Mouse (Mus musculus) forebrain, embryonic 10.5 days (tissue): ENCODE results near the gene Gm14226. TPM values are rescaled to one million over a fixed set of nuclear protein-coding genes. Genes with fewer than 3 reads are reported as not detected.
A peak's percentile ranks its signal among the peaks of the same experiment; 100 is the strongest.
"Not testable (repeated sequence)": the region's sequence is repeated elsewhere in the genome, so short reads cannot be mapped to it uniquely, and the experiment has no call there.

Source experiments
- DNase-seq: peaks from one replicate; pipeline ENCODE4 v3.0.0-alpha.2; 2017; ENCODE audit warnings: low spot score; ENCODE audit errors: extremely low spot score
- H3K27ac ChIP-seq: fragments of 300-500 bp; sonication (generic); 2 replicates; pipeline ENCODE4 v1.5.1; 2016; ENCODE audit warnings: mild to moderate bottlenecking
- H3K27me3 ChIP-seq: fragments of 300-500 bp; sonication (generic); 2 replicates; pipeline ENCODE4 v1.6.1; 2016; ENCODE audit warnings: mild to moderate bottlenecking; ENCODE audit not compliant: poor library complexity, severe bottlenecking
- H3K36me3 ChIP-seq: fragments of 300-500 bp; sonication (generic); replicated peaks from 2 replicates; pipeline ENCODE4 v1.6.1; 2016; ENCODE audit warnings: mild to moderate bottlenecking, moderate library complexity
- H3K4me1 ChIP-seq: fragments of 300-500 bp; sonication (generic); 2 replicates; pipeline ENCODE4 v1.6.1; 2016
- H3K4me3 ChIP-seq: fragments of 300-500 bp; sonication (generic); 2 replicates; pipeline ENCODE4 v1.5.1; 2016; ENCODE audit warnings: mild to moderate bottlenecking, moderate library complexity
- H3K9me3 ChIP-seq: fragments of 300-500 bp; sonication (generic); 2 replicates; pipeline ENCODE4 v1.6.1; 2016; ENCODE audit warnings: mild to moderate bottlenecking, moderate library complexity
- WGBS: fragments of 180-500 bp; shearing (Covaris S2); methylation state at CpG from one replicate; pipeline ENCODE4 v1.1.7; 2016; 5-methylcytosine and 5-hydroxymethylcytosine counted together
- polyA plus RNA-seq: library from polyadenylated mRNA; unstranded; fragments of >200 nt; fragmentation: Nextera tagmentation; extraction: Ambion mirVana; gene quantifications from 2 replicates; pipeline ENCODE4 v1.2.1, GENCODE M21; 2016

Gm14226 gene
- polyA plus RNA-seq, 1 experiment from 2014 or later, result 0.06 TPM

DNA sequence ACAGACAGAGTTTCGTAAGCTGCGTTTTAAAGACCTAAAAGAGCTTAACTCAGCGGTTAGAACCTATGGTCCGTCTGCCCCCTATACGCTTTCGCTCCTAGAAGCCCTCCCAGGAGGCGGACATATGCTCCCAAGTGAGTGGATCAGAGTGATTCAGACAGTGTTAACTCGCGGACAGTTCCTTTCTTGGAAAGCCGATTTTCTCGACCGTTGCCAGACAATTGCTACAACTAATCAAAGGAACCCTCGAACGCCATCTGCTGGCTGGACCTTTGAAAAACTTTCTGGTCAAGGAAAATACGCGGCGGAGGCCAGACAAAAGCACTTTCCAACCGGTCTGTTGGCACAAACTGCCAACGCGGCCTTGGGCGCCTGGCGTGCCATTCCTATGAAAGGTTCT lies 1.6 kb downstream of the Gm14226 start:
- Histone ChIP-seq H3K27ac (peak overlapping the region; percentile 91), H3K27me3 (peaks cover 48% of the 10 kb centered on the region), H3K9me3 (no peaks in the 10 kb centered on the region), H3K4me3 (peak overlapping the region; percentile 59), H3K4me1 (peaks cover 21% of the 10 kb centered on the region), H3K36me3 (no peaks in the 10 kb centered on the region)
- WGBS, result 0% methylated on average over 22 of the region's 22 CpGs
- peak; percentile 92 for DNase-seq

- H3K27ac ChIP-seq, result peak overlapping the region; percentile 91
- WGBS, result 13% methylated on average over 20 of the region's 20 CpGs
- not testable (repeated sequence) for H3K9me3 ChIP-seq, DNase-seq, H3K36me3 ChIP-seq
- peaks cover 21% of the 10 kb centered on the region for H3K4me1 ChIP-seq
- H3K4me3 ChIP-seq, result peak overlapping the region; percentile 59; the same call in 1 of the 2 replicates
- peaks cover 46% of the 10 kb centered on the region for H3K27me3 ChIP-seq
These were observed 2.3 kb downstream of the Gm14226 start for GRCm38 (mm10) chr2:155020247-155020826.

DNA sequence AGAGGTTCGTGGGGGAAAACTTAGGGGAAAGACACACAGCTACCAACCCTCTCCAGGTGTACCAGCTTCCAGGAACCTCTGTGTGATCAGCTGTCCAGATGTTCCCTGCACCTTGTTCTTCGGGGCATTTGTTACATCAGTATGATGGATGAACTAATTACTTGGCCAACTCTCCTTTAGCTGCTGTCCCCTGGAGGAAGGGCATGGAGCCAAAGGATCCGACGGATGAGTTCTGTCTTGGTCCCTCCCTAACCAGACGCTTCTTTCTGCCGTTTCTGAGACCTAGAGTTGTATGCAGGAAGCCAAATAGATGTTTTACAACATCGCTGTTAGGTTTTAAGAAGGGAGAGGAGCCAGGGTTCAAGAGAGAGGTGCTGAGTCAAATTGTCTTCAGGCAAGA lies 12.8 kb downstream of the Gm14226 start:
- no peak for DNase-seq
- no peak overlapping the region for H3K27ac ChIP-seq
- 88% methylated on average over 7 of the region's 7 CpGs for WGBS

DNA sequence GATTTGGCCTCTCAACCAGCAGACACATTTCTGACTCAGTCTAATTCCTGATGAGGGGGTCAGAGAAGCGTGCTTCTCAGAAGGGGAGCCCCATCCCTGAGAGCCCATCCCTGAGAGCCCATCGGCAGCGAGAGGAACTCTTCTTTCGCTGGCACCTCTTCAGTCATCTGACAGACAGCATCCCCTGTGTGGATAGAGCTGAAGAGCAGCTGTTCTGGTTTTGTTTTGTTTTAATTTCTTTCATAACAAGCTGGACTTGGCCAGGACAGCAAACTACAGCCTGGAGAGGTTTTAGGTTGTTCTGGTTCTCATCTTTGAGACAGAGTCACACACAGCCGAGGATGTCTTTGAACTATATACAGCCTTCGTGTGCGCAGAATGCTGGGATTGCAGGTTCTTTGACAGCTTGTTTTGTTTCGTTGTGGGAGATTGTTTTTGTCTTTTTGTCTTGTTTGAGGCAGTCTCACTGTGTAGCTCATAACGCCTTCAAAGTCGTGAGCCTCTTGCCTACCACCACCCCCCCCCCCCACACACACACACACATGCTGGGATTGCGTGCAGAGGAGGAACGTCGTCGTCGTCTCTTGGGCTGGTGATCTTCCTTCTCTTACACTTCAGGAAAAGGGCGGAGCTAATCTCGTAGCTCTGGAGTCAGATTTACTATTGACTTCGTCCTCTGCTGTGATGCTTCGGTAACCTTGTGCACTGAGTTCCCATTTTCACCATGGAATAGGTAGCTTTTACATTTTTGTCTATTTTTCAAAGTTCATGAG lies 15.1 kb downstream of the Gm14226 start:
- 55% methylated on average over 19 of the region's 19 CpGs for WGBS
- no peaks in the 10 kb centered on the region for H3K9me3 ChIP-seq
- DNase-seq, result no peak
- no peaks in the 10 kb centered on the region for H3K27me3 ChIP-seq
- H3K36me3 ChIP-seq, result no peaks in the 10 kb centered on the region
- H3K27ac ChIP-seq, result no peak overlapping the region
- H3K4me1 ChIP-seq, result peaks cover 13% of the 10 kb centered on the region
- H3K4me3 ChIP-seq, result no peak overlapping the region

More for the DNA sequence above, 12.8 kb downstream of the Gm14226 start:
- no peaks in the 10 kb centered on the region for H3K9me3 ChIP-seq
- H3K36me3 ChIP-seq, result no peaks in the 10 kb centered on the region
- peaks cover 8% of the 10 kb centered on the region for H3K4me1 ChIP-seq
- H3K27me3 ChIP-seq, result no peaks in the 10 kb centered on the region
- H3K4me3 ChIP-seq, result no peak overlapping the region

DNA sequence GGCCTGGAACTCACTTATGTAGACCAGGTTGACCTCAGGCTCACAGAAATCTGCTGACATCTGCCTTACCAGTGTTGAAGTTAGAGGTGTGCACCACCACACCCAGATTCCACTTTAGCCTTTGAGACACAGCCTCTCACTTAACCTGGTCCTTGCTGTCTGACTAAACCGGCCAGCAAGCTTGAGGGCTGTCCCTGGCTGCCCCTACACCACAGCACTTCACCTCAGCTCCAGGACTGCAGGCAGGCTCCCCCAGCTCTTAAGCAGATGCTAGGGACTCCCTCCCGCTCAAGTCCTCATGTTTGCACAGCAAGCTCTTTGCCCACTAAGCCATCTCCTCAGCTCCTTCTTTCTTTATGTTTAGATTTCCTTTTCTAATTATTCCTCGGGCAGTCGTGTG lies 21.9 kb downstream of the Gm14226 start:
- 77% methylated on average over 4 of the region's 4 CpGs for WGBS
- no peak overlapping the region for H3K27ac ChIP-seq
- H3K36me3 ChIP-seq, result no peaks in the 10 kb centered on the region
- H3K27me3 ChIP-seq, result no peaks in the 10 kb centered on the region; the same call in 1 of the 2 replicates
- no peaks in the 10 kb centered on the region for H3K9me3 ChIP-seq
- peaks cover 8% of the 10 kb centered on the region; the same call in 1 of the 2 replicates for H3K4me1 ChIP-seq
- no peak for DNase-seq
- no peak overlapping the region for H3K4me3 ChIP-seq

DNA sequence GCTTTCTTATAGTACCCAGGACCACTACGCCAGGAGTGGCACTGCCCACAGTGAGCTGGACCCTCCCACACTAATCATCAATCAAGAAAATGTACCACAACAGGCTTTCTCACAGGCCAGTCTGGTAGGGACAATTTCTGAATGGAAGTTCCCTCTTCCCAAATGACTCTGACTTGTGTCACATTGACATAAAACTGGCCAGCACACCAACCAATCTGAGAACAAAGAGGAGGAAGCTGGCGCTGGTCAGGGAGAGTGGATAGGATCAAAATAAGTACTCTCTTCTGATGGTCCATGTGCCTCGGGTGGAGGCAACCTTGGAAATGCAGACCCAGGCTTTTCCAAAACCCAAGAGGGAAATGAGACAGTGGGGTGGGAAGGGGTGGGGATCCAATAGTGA lies 26.5 kb downstream of the Gm14226 start:
- WGBS, result 83% methylated on average over 3 of the region's 3 CpGs
- DNase-seq, result no peak
- H3K27me3 ChIP-seq, result no peaks in the 10 kb centered on the region; the same call in 1 of the 2 replicates
- no peaks in the 10 kb centered on the region for H3K36me3 ChIP-seq
- H3K27ac ChIP-seq, result no peak overlapping the region
- H3K4me3 ChIP-seq, result no peak overlapping the region
- no peaks in the 10 kb centered on the region for H3K9me3 ChIP-seq
- peaks cover 12% of the 10 kb centered on the region for H3K4me1 ChIP-seq

- no peak for DNase-seq
- Histone ChIP-seq H3K4me1 (peaks cover 15% of the 10 kb centered on the region), H3K27me3 (no peaks in the 10 kb centered on the region; the same call in 1 of the 2 replicates), H3K27ac (0 out of 2 replicates have a peak overlapping the region, but pooled peaks have one; percentile 25), H3K9me3 (no peaks in the 10 kb centered on the region), H3K4me3 (no peak overlapping the region), H3K36me3 (no peaks in the 10 kb centered on the region)
- 82% methylated on average over 3 of the region's 3 CpGs for WGBS
These were observed 27.0 kb downstream of the Gm14226 start for GRCm38 (mm10) chr2:155045075-155045474.

GRCm38 (mm10) chr2:155046803-155047202 lies 28.7 kb downstream of the Gm14226 start:
- Histone ChIP-seq H3K4me3 (no peak overlapping the region), H3K27ac (no peak overlapping the region), H3K9me3 (no peaks in the 10 kb centered on the region), H3K36me3 (no peaks in the 10 kb centered on the region), H3K4me1 (peaks cover 25% of the 10 kb centered on the region), H3K27me3 (no peaks in the 10 kb centered on the region; the same call in 1 of the 2 replicates)
- no peak for DNase-seq
- WGBS, result 95% methylated on average over 2 of the region's 2 CpGs

- no peaks in the 10 kb centered on the region for H3K36me3 ChIP-seq
- DNase-seq, result no peak
- no peak overlapping the region for H3K4me3 ChIP-seq
- 55% methylated on average over 7 of the region's 7 CpGs for WGBS
- H3K9me3 ChIP-seq, result no peaks in the 10 kb centered on the region
- H3K4me1 ChIP-seq, result peaks cover 28% of the 10 kb centered on the region
- peak overlapping the region; percentile 30; the same call in 1 of the 2 replicates for H3K27ac ChIP-seq
- H3K27me3 ChIP-seq, result no peaks in the 10 kb centered on the region; the same call in 1 of the 2 replicates
These were observed 29.5 kb downstream of the Gm14226 start for GRCm38 (mm10) chr2:155047452-155048178.

- no peaks in the 10 kb centered on the region for H3K9me3 ChIP-seq
- H3K27me3 ChIP-seq, result no peaks in the 10 kb centered on the region; the same call in 1 of the 2 replicates
- WGBS, result 31% methylated on average over 5 of the region's 5 CpGs
- DNase-seq, result no peak
- H3K27ac ChIP-seq, result peak overlapping the region; percentile 95
- H3K4me3 ChIP-seq, result peak overlapping the region; percentile 66
- peaks cover 28% of the 10 kb centered on the region for H3K4me1 ChIP-seq
- no peaks in the 10 kb centered on the region for H3K36me3 ChIP-seq
These were observed 32.0 kb downstream of the Gm14226 start for GRCm38 (mm10) chr2:155050108-155050503.

DNA sequence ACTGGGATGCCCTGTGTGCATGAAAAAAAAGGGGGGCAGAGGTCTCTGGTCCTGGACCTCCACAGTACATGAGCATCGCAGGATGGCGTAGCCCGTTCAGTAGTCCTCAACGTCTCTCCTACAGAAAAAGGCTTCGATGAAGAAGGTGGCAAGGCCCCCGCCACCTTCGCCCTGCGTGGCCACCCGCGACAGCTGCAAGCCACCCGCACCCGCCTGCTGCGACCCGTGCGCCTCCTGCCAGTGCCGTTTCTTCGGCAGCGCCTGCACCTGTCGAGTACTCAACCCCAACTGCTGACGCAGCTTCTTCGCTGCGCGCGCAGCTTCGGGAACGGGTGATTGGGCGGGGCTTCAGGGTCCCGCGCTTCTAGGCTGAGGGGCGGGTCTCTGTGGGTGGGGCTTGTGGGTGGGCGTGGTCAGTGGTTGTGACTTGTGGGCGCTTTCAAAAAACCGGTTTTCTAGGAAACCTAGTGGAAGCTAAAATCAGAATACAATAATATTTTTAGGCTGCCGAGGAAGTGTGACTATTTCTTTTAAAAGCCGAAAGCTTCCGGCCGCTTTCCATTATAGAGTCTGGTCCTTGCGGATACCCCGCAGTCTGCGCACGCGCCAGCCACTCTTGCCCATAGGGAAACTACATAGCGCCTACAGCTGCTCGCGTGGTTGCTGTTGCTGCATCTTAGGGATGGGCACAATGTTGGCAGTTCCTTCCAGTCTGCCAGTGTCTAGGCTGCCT lies 32.6 kb downstream of the Gm14226 start:
- Histone ChIP-seq H3K9me3 (no peaks in the 10 kb centered on the region), H3K27me3 (no peaks in the 10 kb centered on the region), H3K27ac (peak overlapping the region; percentile 95), H3K36me3 (no peaks in the 10 kb centered on the region), H3K4me3 (peak overlapping the region; percentile 66), H3K4me1 (peaks cover 28% of the 10 kb centered on the region)
- WGBS, result under 1% methylated on average over 45 of the region's 45 CpGs
- DNase-seq, result peak; percentile 97

DNA sequence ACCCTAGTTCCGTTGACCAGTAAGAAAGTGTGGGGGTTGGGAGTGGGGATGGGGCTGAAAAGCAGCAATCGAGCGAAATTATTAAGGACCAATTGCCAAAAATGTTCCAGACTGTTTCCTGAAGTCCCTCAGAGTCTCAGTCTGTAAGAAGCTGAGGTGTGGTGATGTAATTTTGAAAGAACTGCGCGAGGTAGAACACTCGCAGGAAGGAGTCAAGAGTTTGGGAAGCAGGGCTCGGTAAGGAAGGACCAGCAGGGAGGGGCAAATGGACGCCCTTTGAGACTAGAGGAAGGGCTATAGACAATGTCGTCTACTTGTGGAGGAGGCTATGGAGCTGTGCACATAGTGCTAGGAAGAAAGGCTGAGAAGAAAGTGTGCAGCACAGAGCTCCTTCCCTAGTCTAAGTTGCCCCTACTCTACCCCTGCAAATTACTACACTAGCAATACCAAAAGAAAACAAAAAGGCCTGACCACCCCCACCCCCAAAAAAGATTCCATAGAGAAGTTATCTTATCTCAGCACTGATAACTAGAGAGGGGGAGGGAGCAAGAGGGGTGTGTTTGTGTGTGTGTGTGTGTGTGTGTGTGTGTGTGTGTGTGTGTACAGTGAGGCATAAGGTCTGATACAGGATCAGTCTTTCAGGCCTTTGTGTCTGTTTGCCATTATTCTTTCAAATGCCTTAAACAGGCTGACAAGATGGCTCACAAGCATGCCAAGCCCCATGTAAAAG lies 33.7 kb downstream of the Gm14226 start:
- H3K4me3 ChIP-seq, result peak overlapping the region; percentile 66
- no peak for DNase-seq
- peaks cover 28% of the 10 kb centered on the region for H3K4me1 ChIP-seq
- no peaks in the 10 kb centered on the region for H3K9me3 ChIP-seq
- peak overlapping the region; percentile 95 for H3K27ac ChIP-seq
- WGBS, result 27% methylated on average over 9 of the region's 9 CpGs
- no peaks in the 10 kb centered on the region for H3K27me3 ChIP-seq
- H3K36me3 ChIP-seq, result no peaks in the 10 kb centered on the region
